Mouse (Mus musculus) small intestine, adult 2 months (tissue): ENCODE measurements around the gene Klf7.
"Not testable (repeated sequence)": the region's sequence is repeated elsewhere in the genome, so short reads cannot be mapped to it uniquely, and the experiment has no call there.

Source experiments
- CTCF ChIP-seq: fragments of 200-500 bp; IDR thresholded peaks from 2 replicates; pipeline ENCODE4 v1.5.1; 2012; ENCODE audit warnings: low read depth, mild to moderate bottlenecking, control low read depth, inconsistent platforms, low read length, moderate library complexity, mixed read lengths; ENCODE audit not compliant: insufficient replicate concordance, insufficient read length; ENCODE audit errors: extremely low read depth
- POLR2A ChIP-seq: fragments of 200-500 bp; IDR thresholded peaks from 2 replicates; pipeline ENCODE4 v1.6.1; 2012; ENCODE audit warnings: low read depth, mild to moderate bottlenecking, control low read depth, inconsistent platforms, low read length, moderate library complexity

GRCm38 (mm10) chr1:64108653-64109052, 13.4 kb downstream of the Klf7 start:
- not testable (repeated sequence) for TF ChIP-seq POLR2A, CTCF
